12 mouse cellular contexts compared by ENCODE assay signal in the genomic region with DNA sequence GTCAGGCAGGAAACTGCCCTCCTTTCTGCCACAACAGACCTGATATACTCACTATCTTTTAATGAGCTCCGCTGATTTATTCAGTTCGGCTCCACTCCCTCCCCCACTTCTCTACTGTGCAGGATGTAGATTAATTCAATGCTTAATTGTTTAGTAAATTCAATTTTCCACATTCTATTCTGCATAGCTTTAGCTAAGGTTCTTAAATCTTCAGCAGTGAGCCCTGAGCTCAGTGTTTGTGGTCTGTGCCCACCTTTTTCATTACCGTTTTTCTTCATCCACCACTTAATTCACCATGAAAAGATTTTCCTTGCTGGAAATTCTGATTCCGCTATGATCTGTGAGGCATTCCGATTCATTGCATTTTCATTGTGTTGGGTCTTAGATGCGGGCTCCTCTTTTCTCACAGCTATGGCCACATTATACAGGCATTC. TPM values are rescaled to one million over a fixed set of nuclear protein-coding genes. Genes with fewer than 3 reads are reported as not detected.
DNase-seq lines count a peak whose midpoint lies in the region; ATAC-seq and TF ChIP-seq lines count a peak whose summit lies in the region.
"Had no signal": no experiment of that assay in that cellular context is flagged by ENCODE, and none has a peak within 500 bp of the region (broad histone marks: within the 10 kb centered on the region; RNA-seq: fewer than 3 reads in every experiment).

No protein-coding gene starts in this region.

- no peaks in the 10 kb centered on the region for H3K9me3 ChIP-seq in MEL (replicated peaks; ENCODE audit: insufficient read depth, low read length)
- H3K9me3 ChIP-seq in hindbrain, embryonic 12.5 days (replicated peaks): no peaks in the 10 kb centered on the region
- H3K9me3 ChIP-seq in midbrain, embryonic 15.5 days: no peaks in the 10 kb centered on the region
- H3K9me3 ChIP-seq: liver, embryonic 13.5 days had no signal

- H3K9ac ChIP-seq in MEL (ENCODE audit: control insufficient read depth, low read depth, low read length, poor library complexity, severe bottlenecking): no peak overlapping the region
- H3K9ac ChIP-seq in hindbrain, embryonic 12.5 days: 0 out of 2 replicates have a peak overlapping the region, but pooled peaks have one; percentile 35
- no peak overlapping the region for H3K9ac ChIP-seq in midbrain, embryonic 15.5 days
- H3K9ac ChIP-seq: liver, embryonic 13.5 days had no signal

- DNase-seq in MEL (ENCODE audit: low read depth, low spot score): no peak
- DNase-seq in frontal cortex, postnatal 25 days (ENCODE audit: low spot score in 2 of 2): no peak
- no peak for DNase-seq in right cerebral cortex, adult 18-20 months
- no peak for DNase-seq in gastrocnemius, adult 2 months
- DNase-seq: adrenal gland, postnatal 14 days; liver, embryonic 13.5 days; lung, postnatal 4 days had no signal

- no peak for TF ChIP-seq CTCF in MEL (IDR thresholded peaks at IDR 0.05 in 2 of 3, conservative IDR thresholded peaks at IDR 0.05 in 1 of 3; ENCODE audit: control insufficient read depth in 1 of 3, insufficient read depth in 1 of 3, low read depth in 2 of 3, low read length in 3 of 3, poor library complexity in 1 of 3, severe bottlenecking in 1 of 3)
- no peak for TF ChIP-seq CTCF in gastrocnemius, adult 2 months (IDR thresholded peaks at IDR 0.05)

- no peaks in the 10 kb centered on the region for H3K4me1 ChIP-seq in MEL (ENCODE audit: control insufficient read depth in 1 of 2, insufficient read depth in 2 of 2, low read length in 2 of 2)
- peaks cover 45% of the 10 kb centered on the region for H3K4me1 ChIP-seq in hindbrain, embryonic 12.5 days
- H3K4me1 ChIP-seq in midbrain, embryonic 15.5 days: peaks cover 19% of the 10 kb centered on the region
- H3K4me1 ChIP-seq: liver, embryonic 13.5 days had no signal

- H3K79me2 ChIP-seq in MEL (ENCODE audit: control insufficient read depth, insufficient read depth, low read length, poor library complexity): no peaks in the 10 kb centered on the region

- H3K4me3 ChIP-seq in MEL (ENCODE audit: control insufficient read depth in 1 of 2, insufficient read depth in 1 of 2, low read depth in 2 of 2, low read length in 2 of 2): no peak overlapping the region
- H3K4me3 ChIP-seq in hindbrain, embryonic 12.5 days: no peak overlapping the region
- no peak overlapping the region for H3K4me3 ChIP-seq in midbrain, embryonic 15.5 days
- no peak overlapping the region for H3K4me3 ChIP-seq in gastrocnemius, adult 2 months
- H3K4me3 ChIP-seq: erythroblast, embryonic 14.5 days; liver, embryonic 13.5 days had no signal

- peak in 1 of 2 experiments; percentile 26; a peak in 1 of 4 replicates for TF ChIP-seq EP300 in MEL (IDR thresholded peaks at IDR 0.05; ENCODE audit: low read depth in 1 of 2, low read length in 2 of 2)

- whole genome bisulfite sequencing in hindbrain, embryonic 12.5 days: 33% methylated on average over 6 of the region's 6 CpGs
- WGBS in midbrain, embryonic 15.5 days: 13% methylated on average over 6 of the region's 6 CpGs

- peaks cover 0 to 3% of the 10 kb centered on the region in 2 experiments; a peak in 1 of 4 replicates for H3K36me3 ChIP-seq in MEL (ENCODE audit: control insufficient read depth in 1 of 2, insufficient read depth in 2 of 2, low read length in 2 of 2)
- H3K36me3 ChIP-seq in hindbrain, embryonic 12.5 days: peaks cover 48% of the 10 kb centered on the region
- no peaks in the 10 kb centered on the region; the same call in 1 of the 2 replicates for H3K36me3 ChIP-seq in midbrain, embryonic 15.5 days (replicated peaks)

- H3K27ac ChIP-seq in MEL (ENCODE audit: control insufficient read depth, low read depth, low read length): no peak overlapping the region
- peak overlapping the region; percentile 73 for H3K27ac ChIP-seq in hindbrain, embryonic 12.5 days
- peak overlapping the region; percentile 22; the same call in 1 of the 2 replicates for H3K27ac ChIP-seq in midbrain, embryonic 15.5 days
- no peak overlapping the region for H3K27ac ChIP-seq in gastrocnemius, adult 2 months
- H3K27ac ChIP-seq: liver, embryonic 13.5 days had no signal

- TF ChIP-seq POLR2A in MEL (IDR thresholded peaks at IDR 0.05; ENCODE audit: control insufficient read depth in 1 of 2, insufficient read depth in 1 of 2, low read depth in 1 of 2, low read length in 2 of 2, poor library complexity in 1 of 2): no peak

- no peak for TF ChIP-seq RAD21 in MEL (IDR thresholded peaks at IDR 0.05; ENCODE audit: low read depth, low read length)

- peak overlapping the region; percentile 8; the same call in 1 of the 2 replicates for H3K4me2 ChIP-seq in hindbrain, embryonic 12.5 days (replicated peaks)
- H3K4me2 ChIP-seq in midbrain, embryonic 15.5 days: peak overlapping the region; percentile 26
- H3K4me2 ChIP-seq: liver, embryonic 13.5 days had no signal

- H3K27me3 ChIP-seq in MEL (ENCODE audit: control insufficient read depth in 1 of 2, insufficient read depth in 2 of 2, low read length in 2 of 2): no peaks in the 10 kb centered on the region
- H3K27me3 ChIP-seq in hindbrain, embryonic 12.5 days: no peaks in the 10 kb centered on the region
- H3K27me3 ChIP-seq in midbrain, embryonic 15.5 days (replicated peaks): no peaks in the 10 kb centered on the region
- H3K27me3 ChIP-seq: liver, embryonic 13.5 days had no signal

- intact Hi-C loops in gastrocnemius, adult 2 months (cut with DNase I): no loop called here

- ATAC-seq in common myeloid progenitor, adult 5-6 weeks (replicated peaks; ENCODE audit: low read depth, poor library complexity, severe bottlenecking): peak; percentile 37; the same call in 1 of the 2 replicates
- peak; percentile 60 for ATAC-seq in hindbrain, embryonic 12.5 days (ENCODE audit: low FRiP score)
- peak; percentile 86 for ATAC-seq in midbrain, embryonic 15.5 days (replicated peaks)
- ATAC-seq: inflammation-experienced regulatory T-cells, adult 6 months had no signal

TF ChIP-seq in MEL, 35 proteins besides CTCF, POLR2A, EP300 and RAD21:
- TF ChIP-seq NELFE (IDR thresholded peaks at IDR 0.05; ENCODE audit: low read depth, low read length): no peak
- peak; percentile 28; the same call in 1 of the 2 replicates for TF ChIP-seq RCOR1 (IDR thresholded peaks at IDR 0.05; ENCODE audit: low read depth, low read length)

RNA-seq across cellular contexts. Expression of a gene that starts 28.5 kb away (rescaled TPM):
- 15.3 and 16.5 TPM in 2 replicates for total RNA-seq in MEL (2012; rRNA removed)
- 1 to 10 TPM in 1 of 2 experiments, not detected in 1; 8.2 TPM for polyA plus RNA-seq in MEL (2012; ENCODE audit: insufficient read depth in 1 of 2, insufficient read length in 2 of 2, low read depth in 1 of 2, low replicate concordance in 2 of 2, missing spikeins in 1 of 2)
- total RNA-seq in common myeloid progenitor, adult 5-6 weeks (2017): 95.6 and 102 TPM in 2 replicates
- polyA plus RNA-seq in hindbrain, embryonic 12.5 days (2016; fragmentation: Nextera tagmentation; extraction: Ambion mirVana): 173 and 204 TPM in 2 replicates
- polyA plus RNA-seq in midbrain, embryonic 15.5 days (2015; fragmentation: Nextera tagmentation; extraction: Ambion mirVana): 38.5 and 43.1 TPM in 2 replicates
- 1 to 10 TPM; 3.0 to 4.0 TPM for total RNA-seq in gastrocnemius, adult 2 months (2021)

Comparison
In these comparisons a context has a peak if more than half of its experiments do, and no peak if none do; other contexts are left out.
1. H3K27ac ChIP-seq: peak in hindbrain, embryonic 12.5 days (single experiment) and midbrain, embryonic 15.5 days (single experiment); none in MEL (single experiment) and gastrocnemius, adult 2 months (single experiment).
2. Peak in every context shown above with its lines, with median percentiles within 50 percentile points of each other: ATAC-seq.